Mouse (Mus musculus) midbrain, embryonic 16.5 days (tissue): ENCODE data around the gene Oaz3. TPM values are rescaled to one million over a fixed set of nuclear protein-coding genes. Genes with fewer than 3 reads are reported as not detected.
A peak's percentile ranks its signal among the peaks of the same experiment; 100 is the strongest.

Experiments
- ATAC-seq: fragments of 200-750 bp; cut with Nextera tagmentation; 2 replicates; pipeline ENCODE4 v1.8.0; 2017; ENCODE audit warnings: moderate TSS enrichment
- H3K27ac ChIP-seq: fragments of 300-500 bp; sonication (generic); 2 replicates; pipeline ENCODE4 v1.5.1; 2014; ENCODE audit warnings: mild to moderate bottlenecking, low read length, mixed read lengths
- H3K27me3 ChIP-seq: fragments of 300-500 bp; sonication (generic); 2 replicates; pipeline ENCODE4 v1.6.1; 2014; ENCODE audit warnings: low read depth, low read length, mixed read lengths; ENCODE audit not compliant: control insufficient read depth, insufficient read depth
- H3K36me3 ChIP-seq: fragments of 300-500 bp; sonication (generic); 2 replicates; pipeline ENCODE4 v1.6.1; 2014; ENCODE audit warnings: mild to moderate bottlenecking, low read length, moderate library complexity, mixed read lengths; ENCODE audit not compliant: control insufficient read depth, insufficient read depth
- H3K4me1 ChIP-seq: fragments of 300-500 bp; sonication (generic); 2 replicates; pipeline ENCODE4 v1.6.1; 2014; ENCODE audit warnings: mild to moderate bottlenecking, low read length, mixed read lengths; ENCODE audit not compliant: control insufficient read depth, insufficient read depth
- H3K4me2 ChIP-seq: fragments of 300-500 bp; sonication (generic); 2 replicates; pipeline ENCODE4 v1.6.1; 2014; ENCODE audit warnings: mild to moderate bottlenecking, low read length, mixed read lengths
- H3K4me3 ChIP-seq: fragments of 300-500 bp; sonication (generic); 2 replicates; pipeline ENCODE4 v1.5.1; 2014; ENCODE audit warnings: low read depth, mild to moderate bottlenecking, low read length, moderate library complexity, mixed read lengths
- H3K9ac ChIP-seq: fragments of 300-500 bp; sonication (generic); 2 replicates; pipeline ENCODE4 v1.6.1; 2014; ENCODE audit warnings: low read depth, low read length, mixed read lengths
- H3K9me3 ChIP-seq: fragments of 300-500 bp; sonication (generic); replicated peaks from 2 replicates; pipeline ENCODE4 v1.6.1; 2014; ENCODE audit warnings: mild to moderate bottlenecking, low read length, mixed read lengths; ENCODE audit not compliant: control insufficient read depth, poor library complexity, severe bottlenecking
- WGBS: fragments of 180-500 bp; shearing (Covaris S2); extraction: QIAGEN DNeasy Blood & Tissue Kit; methylation state at CpG from one replicate; pipeline ENCODE4 v1.1.7; 2014; 5-methylcytosine and 5-hydroxymethylcytosine counted together
- polyA plus RNA-seq: library from polyadenylated mRNA; unstranded; fragments of >200 nt; fragmentation: Nextera tagmentation; extraction: Ambion mirVana; gene quantifications from 2 replicates; pipeline ENCODE4 v1.2.1, GENCODE M21; 2015

Oaz3 gene
- polyA plus RNA-seq, 1 experiment from 2014 or later, result 1.5 TPM

DNA sequence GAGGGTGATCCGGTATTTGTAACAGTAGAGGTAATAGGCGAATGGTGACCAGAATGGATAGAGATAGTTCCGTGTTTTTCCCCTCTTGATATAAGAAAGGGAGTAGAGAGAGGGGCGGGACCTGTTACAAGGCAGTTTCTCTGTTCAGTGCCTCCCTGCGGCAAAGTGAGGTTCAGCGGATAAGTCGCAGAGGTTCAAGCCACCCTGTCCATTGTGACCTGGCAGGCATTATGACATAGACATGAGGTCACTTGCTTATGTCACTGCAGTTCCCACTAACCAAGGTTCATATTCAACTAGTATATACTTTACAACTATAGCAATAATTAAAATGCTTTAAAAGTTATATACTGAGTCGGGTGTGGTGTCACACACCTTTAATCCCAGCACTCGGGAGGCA, 7.3 kb downstream of the Oaz3 start:
- Histone ChIP-seq H3K9me3 (no peaks in the 10 kb centered on the region), H3K27me3 (peaks cover 5% of the 10 kb centered on the region; the same call in 1 of the 2 replicates), H3K36me3 (no peaks in the 10 kb centered on the region), H3K4me1 (no peaks in the 10 kb centered on the region), H3K27ac (no peak overlapping the region), H3K9ac (no peak overlapping the region), H3K4me2 (no peak overlapping the region), H3K4me3 (no peak overlapping the region)
- no peak for ATAC-seq
- WGBS, result 87% methylated on average over 9 of the region's 9 CpGs

- Histone ChIP-seq H3K4me2 (no peak overlapping the region), H3K4me1 (no peaks in the 10 kb centered on the region), H3K4me3 (no peak overlapping the region), H3K27me3 (no peaks in the 10 kb centered on the region), H3K9ac (no peak overlapping the region), H3K9me3 (no peaks in the 10 kb centered on the region), H3K36me3 (0 out of 2 replicates have a peak, but pooled peaks cover 4% of the 10 kb centered on the region), H3K27ac (no peak overlapping the region)
- WGBS, result 97% methylated on average over 2 of the region's 2 CpGs
- ATAC-seq, result no peak
Observed at GRCm38 (mm10) chr3:94434305-94434704, 9.4 kb downstream of the Oaz3 start.

DNA sequence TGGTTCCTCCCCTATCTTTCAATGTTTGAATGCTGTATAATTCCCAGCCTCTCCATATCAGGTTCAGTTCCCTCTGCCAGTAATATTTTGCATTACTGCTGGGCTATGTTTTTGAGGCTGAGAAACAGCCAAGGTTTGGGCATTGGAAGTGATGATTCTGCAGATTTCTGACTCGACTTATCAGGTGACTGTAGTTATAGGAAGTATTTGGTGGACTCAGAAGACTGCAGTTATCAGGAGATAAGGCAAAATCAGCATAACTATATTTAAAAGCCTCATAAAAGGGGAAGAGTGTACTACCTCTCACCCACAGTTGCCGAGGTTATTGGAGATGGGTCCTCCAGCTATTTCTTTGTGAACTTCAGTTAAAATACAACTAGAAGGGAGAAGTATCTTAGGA, 12.7 kb downstream of the Oaz3 start:
- H3K27me3 ChIP-seq, result no peaks in the 10 kb centered on the region
- ATAC-seq, result no peak
- WGBS, result 86% methylated on average over 2 of the region's 2 CpGs

DNA sequence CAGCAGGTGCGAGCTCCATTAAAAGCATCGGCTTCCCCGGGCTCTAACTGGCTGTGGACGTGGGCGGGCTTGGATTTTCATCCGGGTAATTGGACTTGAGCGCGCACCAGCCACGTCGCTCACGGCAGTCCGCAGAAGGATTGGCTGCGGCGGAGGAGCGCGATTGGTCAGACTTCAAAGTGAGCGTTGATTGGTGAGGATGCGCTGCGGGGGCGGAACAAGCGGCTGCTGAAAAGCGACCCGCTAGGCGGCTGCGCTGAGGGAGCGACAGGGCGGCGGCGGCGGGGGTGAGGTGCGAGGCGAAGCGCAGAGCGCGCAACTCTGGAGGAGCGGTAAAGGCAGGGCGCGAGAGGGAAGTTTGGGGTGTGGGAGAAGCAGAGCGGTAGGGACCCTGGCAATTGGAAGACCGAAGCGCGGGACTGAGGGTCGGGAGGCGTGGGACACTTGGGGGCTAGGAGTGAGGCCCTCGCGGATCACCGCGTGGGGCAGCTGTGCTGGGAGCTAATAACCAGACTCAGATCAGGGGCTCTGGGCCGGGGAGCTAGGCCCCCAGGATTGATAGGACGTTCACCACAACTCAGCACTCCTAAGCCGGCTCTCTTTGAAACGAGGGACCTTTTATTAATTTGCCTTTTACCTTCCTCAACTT, 30.6 kb downstream of the Oaz3 start, which contains the start of gene Tdrkh:
Gene Tdrkh (plus strand): TSS at position 243 of the 649 bp plus-strand sequence.
- H3K36me3 ChIP-seq, result no peaks in the 10 kb centered on the region
- H3K4me3 ChIP-seq, result peak within 1 kb of the TSS; percentile 84
- H3K4me2 ChIP-seq, result peak within 1 kb of the TSS; percentile 95
- H3K27ac ChIP-seq, result peak within 1 kb of the TSS; percentile 87
- peak; percentile 100 for ATAC-seq
- no peaks in the 10 kb centered on the region for H3K9me3 ChIP-seq
- H3K27me3 ChIP-seq, result no peaks in the 10 kb centered on the region
- peak within 1 kb of the TSS; percentile 82 for H3K9ac ChIP-seq
- H3K4me1 ChIP-seq, result peaks cover 14% of the 10 kb centered on the region
- 3% methylated on average over 52 of the region's 52 CpGs for WGBS

More for the DNA sequence above, 12.7 kb downstream of the Oaz3 start:
- H3K4me2 ChIP-seq, result no peak overlapping the region
- no peak overlapping the region for H3K4me3 ChIP-seq
- H3K9me3 ChIP-seq, result no peaks in the 10 kb centered on the region
- H3K4me1 ChIP-seq, result no peaks in the 10 kb centered on the region
- no peak overlapping the region for H3K9ac ChIP-seq
- peaks cover 8% of the 10 kb centered on the region; the same call in 1 of the 2 replicates for H3K36me3 ChIP-seq
- H3K27ac ChIP-seq, result no peak overlapping the region

GRCm38 (mm10) chr3:94412530-94412929, 31.2 kb downstream of the Oaz3 start:
- H3K27ac ChIP-seq, result peak overlapping the region; percentile 87
- 0 out of 2 replicates have a peak, but pooled peaks cover 1% of the 10 kb centered on the region for H3K36me3 ChIP-seq
- H3K4me2 ChIP-seq, result peak overlapping the region; percentile 95
- no peaks in the 10 kb centered on the region for H3K27me3 ChIP-seq
- 1% methylated on average over 25 of the region's 25 CpGs for WGBS
- peak overlapping the region; percentile 80 for H3K9ac ChIP-seq
- H3K4me1 ChIP-seq, result peaks cover 14% of the 10 kb centered on the region
- H3K4me3 ChIP-seq, result peak overlapping the region; percentile 84
- peak; percentile 72 for ATAC-seq
- no peaks in the 10 kb centered on the region for H3K9me3 ChIP-seq

DNA sequence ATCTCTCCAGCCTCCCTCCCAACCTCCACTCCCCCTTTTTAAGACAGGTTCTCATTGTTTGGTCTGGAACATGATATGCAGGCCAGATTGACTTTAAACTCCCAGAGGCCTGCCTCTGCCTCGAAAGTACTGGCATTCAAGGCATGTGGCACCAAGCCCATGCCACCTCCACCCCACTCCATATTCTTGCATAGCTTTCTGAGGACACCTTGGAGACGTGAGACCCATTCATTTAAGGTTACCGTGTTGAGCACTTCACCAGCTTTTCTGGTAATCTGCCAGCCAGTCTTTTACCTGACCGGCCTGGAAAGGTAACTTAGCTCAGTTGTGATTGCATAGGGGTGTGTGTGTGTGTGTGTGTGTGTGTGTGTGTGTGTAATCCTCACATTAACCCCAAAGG, 38.2 kb downstream of the Oaz3 start:
- no peaks in the 10 kb centered on the region for H3K4me1 ChIP-seq
- no peaks in the 10 kb centered on the region for H3K9me3 ChIP-seq
- H3K36me3 ChIP-seq, result 0 out of 2 replicates have a peak, but pooled peaks cover 2% of the 10 kb centered on the region
- no peak for ATAC-seq
- H3K9ac ChIP-seq, result no peak overlapping the region
- no peak overlapping the region for H3K4me3 ChIP-seq
- WGBS, result 83% methylated on average over 4 of the region's 4 CpGs
- no peak overlapping the region for H3K27ac ChIP-seq
- H3K27me3 ChIP-seq, result no peaks in the 10 kb centered on the region
- H3K4me2 ChIP-seq, result no peak overlapping the region

DNA sequence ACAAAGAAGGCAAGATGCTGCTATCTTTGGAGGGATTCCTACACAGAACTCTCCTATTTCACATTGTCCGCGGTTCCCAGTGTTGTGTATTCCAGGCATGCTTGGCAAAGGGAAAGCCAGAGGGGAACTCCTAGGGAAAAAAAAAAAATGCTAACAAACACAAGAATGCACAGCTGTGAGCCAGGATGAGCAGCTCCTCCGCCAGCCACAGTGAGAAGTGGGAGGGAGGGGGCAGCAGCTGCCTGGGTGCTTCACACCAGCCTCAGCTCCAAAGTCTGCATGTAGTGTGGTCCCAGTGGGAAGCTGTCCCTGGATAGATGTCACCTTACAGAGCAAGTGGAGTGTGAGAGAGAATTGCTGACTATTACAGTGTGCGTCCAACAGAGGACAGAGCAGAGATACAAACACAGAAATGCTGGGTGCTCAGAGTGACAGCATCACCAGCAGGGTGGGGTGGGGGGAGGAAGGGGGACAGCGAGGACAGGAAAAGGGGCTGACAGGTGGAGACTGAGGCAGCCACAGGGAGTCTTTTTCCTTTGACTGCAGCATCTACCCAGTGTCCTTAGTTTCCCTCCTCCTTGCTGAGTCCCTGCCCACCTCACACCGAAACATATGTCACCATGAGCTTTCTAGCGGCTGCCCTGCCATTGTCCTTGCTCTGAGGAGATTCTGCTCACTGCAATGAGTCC, 39.2 kb downstream of the Oaz3 start:
- WGBS, result 24% methylated on average over 7 of the region's 7 CpGs
- H3K27me3 ChIP-seq, result no peaks in the 10 kb centered on the region
- 0 out of 2 replicates have a peak overlapping the region, but pooled peaks have one; percentile 23 for H3K9ac ChIP-seq
- H3K4me2 ChIP-seq, result no peak overlapping the region
- ATAC-seq, result peak; percentile 7; the same call in 1 of the 2 replicates
- no peaks in the 10 kb centered on the region for H3K9me3 ChIP-seq
- no peak overlapping the region for H3K27ac ChIP-seq
- H3K4me1 ChIP-seq, result peaks cover 3% of the 10 kb centered on the region
- H3K36me3 ChIP-seq, result 0 out of 2 replicates have a peak, but pooled peaks cover 2% of the 10 kb centered on the region
- no peak overlapping the region for H3K4me3 ChIP-seq

DNA sequence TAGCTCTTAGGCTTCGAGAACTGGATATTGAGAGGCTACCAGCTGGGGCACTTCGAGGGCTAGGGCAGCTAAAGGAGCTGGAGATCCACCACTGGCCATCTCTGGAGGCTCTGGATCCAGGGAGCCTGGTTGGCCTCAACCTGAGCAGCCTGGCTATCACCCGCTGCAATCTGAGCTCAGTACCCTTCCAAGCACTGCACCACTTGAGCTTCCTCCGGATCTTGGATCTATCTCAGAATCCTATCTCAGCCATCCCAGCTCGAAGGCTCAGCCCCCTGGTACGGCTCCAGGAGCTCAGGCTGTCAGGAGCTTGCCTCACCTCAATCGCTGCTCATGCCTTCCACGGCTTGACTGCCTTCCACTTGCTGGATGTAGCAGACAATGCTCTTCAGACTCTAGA, 41.3 kb downstream of the Oaz3 start:
- no peak overlapping the region for H3K9ac ChIP-seq
- peaks cover under 1% of the 10 kb centered on the region; the same call in 1 of the 2 replicates for H3K27me3 ChIP-seq
- H3K27ac ChIP-seq, result no peak overlapping the region
- H3K36me3 ChIP-seq, result no peaks in the 10 kb centered on the region
- H3K9me3 ChIP-seq, result no peaks in the 10 kb centered on the region
- no peak overlapping the region for H3K4me3 ChIP-seq
- H3K4me2 ChIP-seq, result no peak overlapping the region
- ATAC-seq, result no peak
- WGBS, result 82% methylated on average over 8 of the region's 8 CpGs
- H3K4me1 ChIP-seq, result peaks cover 8% of the 10 kb centered on the region
